Mouse (Mus musculus): Measurements from ENCODE around the gene Olfr1502. TPM values are rescaled to one million over a fixed set of nuclear protein-coding genes. Genes with fewer than 3 reads are reported as not detected.
"Not testable (repeated sequence)": the region's sequence is repeated elsewhere in the genome, so short reads cannot be mapped to it uniquely, and the experiment has no call there.

The Olfr1502 gene
- not detected in 2 replicates for polyA plus RNA-seq (2016; fragmentation: Nextera tagmentation; extraction: Ambion mirVana)

DNA sequence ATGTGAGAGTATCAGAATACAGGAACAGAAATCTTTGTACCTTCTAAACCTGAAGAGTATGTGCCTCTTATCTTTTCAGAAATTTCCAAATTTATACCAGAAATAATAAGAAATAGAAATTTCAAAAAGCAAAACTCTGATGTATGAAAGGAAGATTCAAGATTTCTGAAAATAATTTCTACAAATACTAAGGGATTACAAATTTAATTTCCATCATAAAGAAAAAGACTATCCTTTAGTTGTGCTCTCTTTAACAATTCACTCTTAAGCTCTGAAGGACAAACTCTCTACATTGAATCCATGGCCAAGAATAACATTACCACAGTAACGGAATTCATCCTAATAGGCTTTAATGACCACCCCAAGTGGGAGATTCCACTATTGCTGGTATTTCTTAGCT lies at the start of gene Olfr1502:
Gene Olfr1502, plus strand, starts transcription at position 301 of the 400 bp plus-strand sequence.
- Histone ChIP-seq H3K9me3 (replicated peaks) (no peaks in the 10 kb centered on the region), H3K36me3 (no peaks in the 10 kb centered on the region), H3K27me3 (ENCODE audit: low read depth, poor library complexity, severe bottlenecking) (no peaks in the 10 kb centered on the region), H3K4me3 (no peak within 1 kb of the TSS), H3K27ac (replicated peaks) (no peak within 1 kb of the TSS), H3K4me1 (no peaks in the 10 kb centered on the region)
- 85% methylated on average over 1 of the region's 1 CpGs for WGBS
- no peak for DNase-seq (ENCODE audit: low spot score)

DNA sequence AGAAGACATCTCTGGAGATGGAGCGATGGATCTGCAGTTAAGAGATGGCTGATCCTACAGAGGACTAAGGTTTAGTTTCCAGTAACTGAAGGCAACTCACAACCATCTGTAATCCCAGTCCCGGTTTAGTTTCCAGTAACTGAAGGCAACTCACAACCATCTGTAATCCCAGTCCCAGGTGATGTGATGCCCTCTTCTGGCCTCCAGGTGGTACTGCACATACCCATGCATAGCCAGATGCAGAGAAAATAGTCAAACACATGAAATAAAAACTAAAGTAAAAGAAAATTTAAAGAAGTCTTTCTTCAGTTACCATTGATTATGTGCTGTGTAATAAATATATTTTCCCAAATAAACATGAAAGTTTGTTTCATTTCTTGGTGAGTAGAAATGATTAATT lies 48.8 kb upstream of the Olfr1502 start:
- H3K27me3 ChIP-seq (ENCODE audit: low read depth, poor library complexity, severe bottlenecking) = no peaks in the 10 kb centered on the region
- DNase-seq (ENCODE audit: low spot score) = no peak
- H3K4me1 ChIP-seq = no peaks in the 10 kb centered on the region
- no peaks in the 10 kb centered on the region for H3K36me3 ChIP-seq
- no peaks in the 10 kb centered on the region for H3K9me3 ChIP-seq (replicated peaks)
- no peak overlapping the region for H3K27ac ChIP-seq (replicated peaks)
- no peak overlapping the region for H3K4me3 ChIP-seq
- 65% methylated on average over 2 of the region's 2 CpGs for WGBS

DNA sequence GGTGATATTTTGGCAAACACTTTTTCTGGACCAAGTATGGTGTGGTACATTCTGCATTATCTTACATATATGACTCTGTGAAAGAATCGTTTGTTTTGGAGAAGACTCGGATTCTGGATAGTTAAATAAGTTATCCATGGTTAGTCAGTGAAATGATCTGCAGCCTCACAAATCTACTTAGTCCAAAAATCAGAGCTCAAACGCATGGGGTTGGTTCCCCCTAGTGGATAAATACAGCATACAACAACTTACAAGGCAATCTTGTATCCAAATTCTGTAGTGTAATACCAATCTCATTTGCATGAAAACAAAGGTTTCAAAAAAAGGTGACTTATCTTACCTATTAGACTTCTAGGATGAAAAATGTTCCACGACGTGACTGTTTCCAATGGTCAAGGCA lies 42.8 kb upstream of the Olfr1502 start:
- DNase-seq (ENCODE audit: low spot score) = no peak
- Histone ChIP-seq H3K9me3 (replicated peaks) (no peaks in the 10 kb centered on the region), H3K4me1 (no peaks in the 10 kb centered on the region), H3K27ac (replicated peaks) (no peak overlapping the region), H3K27me3 (ENCODE audit: low read depth, poor library complexity, severe bottlenecking) (no peaks in the 10 kb centered on the region), H3K36me3 (no peaks in the 10 kb centered on the region), H3K4me3 (no peak overlapping the region)
- WGBS = 37% methylated on average over 5 of the region's 5 CpGs

DNA sequence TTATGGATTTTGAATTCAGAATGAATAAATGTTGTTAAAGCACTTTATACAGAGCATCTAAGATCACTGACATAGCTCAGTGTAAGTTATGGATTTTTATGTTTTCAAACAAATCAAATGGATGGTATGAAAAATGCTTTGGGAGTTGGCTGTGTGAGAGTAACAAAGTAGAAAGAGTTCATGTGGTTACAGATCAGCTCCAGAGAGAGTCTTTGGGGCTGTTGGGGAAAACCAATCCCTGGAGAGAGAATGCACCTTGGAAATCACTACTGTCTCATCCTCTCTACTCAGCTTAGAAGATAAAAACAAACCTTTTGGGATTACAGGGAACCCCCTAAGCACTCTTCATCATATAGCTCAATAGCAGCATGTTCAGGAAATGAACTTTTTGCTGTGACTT lies 42.2 kb upstream of the Olfr1502 start, which contains the start of gene Olfr1499:
Gene Olfr1499, minus strand, starts transcription at position 101 of the 400 bp plus-strand sequence.
- no peak for DNase-seq (ENCODE audit: low spot score)
- Histone ChIP-seq H3K27ac (replicated peaks) (no peak within 1 kb of the TSS), H3K36me3 (no peaks in the 10 kb centered on the region), H3K4me3 (no peak within 1 kb of the TSS), H3K27me3 (ENCODE audit: low read depth, poor library complexity, severe bottlenecking) (no peaks in the 10 kb centered on the region), H3K9me3 (replicated peaks) (no peaks in the 10 kb centered on the region), H3K4me1 (no peaks in the 10 kb centered on the region)

DNA sequence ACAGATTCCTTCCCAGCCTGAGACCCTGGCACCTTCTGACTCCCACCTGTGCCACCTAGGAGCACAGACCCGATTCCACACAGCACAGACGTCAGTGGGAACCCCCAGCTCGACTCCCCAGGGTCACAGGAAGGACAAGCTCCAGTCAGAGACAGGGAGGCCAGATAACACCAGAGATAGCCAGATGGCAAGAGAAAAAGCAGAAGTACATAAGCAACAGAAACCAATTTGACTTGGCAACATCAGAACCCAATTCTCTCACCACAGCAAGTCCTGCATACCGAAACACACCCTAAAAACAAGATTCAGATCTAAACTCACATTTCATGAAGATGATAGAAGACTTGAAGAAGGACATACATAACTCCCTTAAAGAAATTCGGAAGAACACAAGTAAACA lies 40.7 kb upstream of the Olfr1502 start:
- H3K4me1 ChIP-seq = no peaks in the 10 kb centered on the region
- no peaks in the 10 kb centered on the region for H3K36me3 ChIP-seq
- no peak overlapping the region for H3K4me3 ChIP-seq
- no peaks in the 10 kb centered on the region for H3K9me3 ChIP-seq (replicated peaks)
- no peak overlapping the region for H3K27ac ChIP-seq (replicated peaks)
- DNase-seq (ENCODE audit: low spot score) = no peak
- WGBS = 73% methylated on average over 5 of the region's 5 CpGs
- no peaks in the 10 kb centered on the region for H3K27me3 ChIP-seq (ENCODE audit: low read depth, poor library complexity, severe bottlenecking)

DNA sequence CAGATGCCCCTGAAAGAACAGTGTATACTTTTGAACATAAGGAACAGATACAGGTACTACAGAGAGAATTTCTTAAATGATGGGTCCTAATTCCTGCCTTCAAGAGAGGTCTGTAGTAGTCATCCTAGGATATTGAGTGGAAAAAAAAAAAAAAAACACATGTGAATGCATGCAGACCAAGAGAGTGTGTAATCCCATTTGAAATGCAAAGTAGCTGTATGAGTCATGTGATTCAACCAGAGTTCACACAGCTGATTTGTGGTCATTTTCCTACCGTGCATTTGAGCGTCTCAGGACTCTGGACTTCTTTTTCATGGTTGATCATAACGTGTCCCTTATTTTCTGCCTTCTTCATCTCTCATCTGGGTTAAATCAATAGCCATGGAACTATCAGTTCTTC lies 33.1 kb upstream of the Olfr1502 start:
- H3K4me1 ChIP-seq = no peaks in the 10 kb centered on the region
- H3K4me3 ChIP-seq = no peak overlapping the region
- WGBS = 84% methylated on average over 3 of the region's 3 CpGs
- no peaks in the 10 kb centered on the region for H3K9me3 ChIP-seq (replicated peaks)
- H3K27ac ChIP-seq (replicated peaks) = no peak overlapping the region
- H3K36me3 ChIP-seq = no peaks in the 10 kb centered on the region
- H3K27me3 ChIP-seq (ENCODE audit: low read depth, poor library complexity, severe bottlenecking) = no peaks in the 10 kb centered on the region
- no peak for DNase-seq (ENCODE audit: low spot score)

DNA sequence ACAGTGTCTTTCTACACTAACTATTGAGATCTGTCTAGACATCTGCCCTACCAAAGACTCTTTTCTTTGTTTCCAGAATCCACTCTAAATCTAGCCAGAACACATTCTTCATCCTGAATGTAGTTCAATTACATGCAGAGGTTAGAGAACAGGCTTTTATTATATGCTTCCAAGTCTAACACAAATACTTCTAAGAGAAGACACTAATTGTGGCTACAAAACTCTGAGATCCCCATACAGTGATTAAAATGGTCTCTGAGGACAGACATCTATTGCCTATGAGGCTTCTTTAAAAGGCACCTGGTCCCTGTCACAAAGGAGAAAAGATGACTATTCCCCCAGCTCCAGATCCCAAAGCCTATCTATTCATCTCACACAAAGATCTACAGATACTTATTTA lies 31.2 kb upstream of the Olfr1502 start, which contains the start of gene Olfr1500:
Gene Olfr1500, minus strand, starts transcription at position 101 of the 400 bp plus-strand sequence.
- Histone ChIP-seq H3K4me1 (no peaks in the 10 kb centered on the region), H3K4me3 (no peak within 1 kb of the TSS), H3K27me3 (ENCODE audit: low read depth, poor library complexity, severe bottlenecking) (no peaks in the 10 kb centered on the region)

DNA sequence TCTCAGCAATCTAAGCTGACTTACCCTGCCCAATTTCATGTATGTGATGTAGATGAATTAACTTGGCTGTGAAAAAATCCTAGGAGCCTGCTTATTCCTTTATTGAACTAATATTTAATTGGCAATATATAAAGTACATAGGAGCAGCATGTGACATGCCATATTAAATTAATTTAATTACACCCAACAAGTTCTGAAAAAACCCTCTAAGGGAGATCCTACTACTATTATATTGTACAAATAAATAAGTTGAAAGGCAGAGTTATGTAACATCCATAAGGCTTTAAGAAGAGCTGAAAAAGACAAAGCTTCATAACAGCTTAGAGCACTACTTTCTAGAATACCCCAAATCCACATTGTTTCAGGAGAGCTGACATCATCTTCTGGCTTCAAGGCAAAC lies 11.0 kb upstream of the Olfr1502 start, which contains the start of gene Olfr1501:
Gene Olfr1501, minus strand, starts transcription at position 101 of the 400 bp plus-strand sequence.
- H3K4me3 ChIP-seq; H3K36me3 ChIP-seq; H3K27ac ChIP-seq (replicated peaks): not testable (repeated sequence)

More for the DNA sequence above, 31.2 kb upstream of the Olfr1502 start, which contains the start of gene Olfr1500:
- no peak for DNase-seq (ENCODE audit: low spot score)
- Histone ChIP-seq H3K36me3 (no peaks in the 10 kb centered on the region), H3K27ac (replicated peaks) (no peak within 1 kb of the TSS), H3K9me3 (replicated peaks) (no peaks in the 10 kb centered on the region)

DNA sequence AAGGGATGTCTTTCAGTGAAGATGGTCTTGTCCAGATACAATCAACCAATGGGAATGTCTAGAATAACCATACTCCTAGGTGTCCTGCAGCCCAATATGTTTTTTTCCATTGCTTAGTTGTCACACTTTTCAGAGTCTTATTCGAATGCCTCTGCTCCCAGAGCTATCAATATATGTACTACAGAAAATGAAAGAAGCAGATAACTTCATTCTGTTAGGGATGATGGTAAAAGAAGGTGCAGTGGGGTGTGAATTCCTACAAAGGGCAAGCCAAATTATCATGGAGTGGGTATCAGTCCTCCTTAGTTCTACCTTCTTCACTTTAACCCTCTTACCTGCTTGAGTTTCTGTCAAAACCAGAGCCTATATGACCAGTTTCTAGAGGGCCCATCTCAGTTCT lies 36.2 kb downstream of the Olfr1502 start, which contains the start of gene Olfr1504:
Gene Olfr1504, minus strand, starts transcription at position 101 of the 400 bp plus-strand sequence.
- WGBS = 80% methylated on average over 1 of the region's 1 CpGs
- H3K4me1 ChIP-seq = no peaks in the 10 kb centered on the region
- DNase-seq (ENCODE audit: low spot score) = no peak

More for the DNA sequence above, 11.0 kb upstream of the Olfr1502 start, which contains the start of gene Olfr1501:
- not testable (repeated sequence) for H3K27me3 ChIP-seq (ENCODE audit: low read depth, poor library complexity, severe bottlenecking); H3K4me1 ChIP-seq; H3K9me3 ChIP-seq (replicated peaks); DNase-seq (ENCODE audit: low spot score)

More for the DNA sequence above, 36.2 kb downstream of the Olfr1502 start, which contains the start of gene Olfr1504:
- Histone ChIP-seq H3K9me3 (replicated peaks) (no peaks in the 10 kb centered on the region), H3K27ac (replicated peaks) (no peak within 1 kb of the TSS), H3K27me3 (ENCODE audit: low read depth, poor library complexity, severe bottlenecking) (no peaks in the 10 kb centered on the region), H3K36me3 (no peaks in the 10 kb centered on the region), H3K4me3 (no peak within 1 kb of the TSS)

Other genes with a start within 250 kb of the Olfr1502 start
- gene Olfr1487, start 244.4 kb upstream of the Olfr1502 start, polyA plus RNA-seq (2016; fragmentation: Nextera tagmentation; extraction: Ambion mirVana) = not detected in 2 replicates
- not detected in 2 replicates for gene Olfr1489, start 230.2 kb upstream of the Olfr1502 start, polyA plus RNA-seq (2016; fragmentation: Nextera tagmentation; extraction: Ambion mirVana)
- gene Olfr1490, start 210.7 kb upstream of the Olfr1502 start, polyA plus RNA-seq (2016; fragmentation: Nextera tagmentation; extraction: Ambion mirVana) = not detected in 2 replicates
- not detected in 2 replicates for gene Olfr1491, start 164.5 kb upstream of the Olfr1502 start, polyA plus RNA-seq (2016; fragmentation: Nextera tagmentation; extraction: Ambion mirVana)
- not detected in 2 replicates for gene Olfr1493-ps1, start 138.5 kb upstream of the Olfr1502 start, polyA plus RNA-seq (2016; fragmentation: Nextera tagmentation; extraction: Ambion mirVana)
- gene Olfr1494, start 122.1 kb upstream of the Olfr1502 start, polyA plus RNA-seq (2016; fragmentation: Nextera tagmentation; extraction: Ambion mirVana) = not detected in 2 replicates
- not detected in 2 replicates for gene Olfr1495, start 97.2 kb upstream of the Olfr1502 start, polyA plus RNA-seq (2016; fragmentation: Nextera tagmentation; extraction: Ambion mirVana)
- not detected in 2 replicates for gene Olfr1496, start 83.9 kb upstream of the Olfr1502 start, polyA plus RNA-seq (2016; fragmentation: Nextera tagmentation; extraction: Ambion mirVana)
- gene Olfr1497, start 63.6 kb upstream of the Olfr1502 start, polyA plus RNA-seq (2016; fragmentation: Nextera tagmentation; extraction: Ambion mirVana) = not detected in 2 replicates
- not detected in 2 replicates for gene Olfr1499, start 42.3 kb upstream of the Olfr1502 start, polyA plus RNA-seq (2016; fragmentation: Nextera tagmentation; extraction: Ambion mirVana)
- not detected in 2 replicates for gene Olfr1500, start 31.3 kb upstream of the Olfr1502 start, polyA plus RNA-seq (2016; fragmentation: Nextera tagmentation; extraction: Ambion mirVana)
- not detected in 2 replicates for gene Olfr1501, start 11.1 kb upstream of the Olfr1502 start, polyA plus RNA-seq (2016; fragmentation: Nextera tagmentation; extraction: Ambion mirVana)
- not detected in 2 replicates for gene Olfr1504, start 36.1 kb downstream of the Olfr1502 start, polyA plus RNA-seq (2016; fragmentation: Nextera tagmentation; extraction: Ambion mirVana)
- gene Olfr1505, start 51.7 kb downstream of the Olfr1502 start, polyA plus RNA-seq (2016; fragmentation: Nextera tagmentation; extraction: Ambion mirVana) = not detected in 2 replicates

Measured in midbrain, embryonic 10.5 days (tissue).